Mouse (Mus musculus): ENCODE measurements at regions not wholly inside any gene's neighbourhood (a gene's known extent, or its start where the extent isn't known, plus 50 kb on each side); places are given as distances from the start of the nearest gene placed in this dataset.

DNA sequence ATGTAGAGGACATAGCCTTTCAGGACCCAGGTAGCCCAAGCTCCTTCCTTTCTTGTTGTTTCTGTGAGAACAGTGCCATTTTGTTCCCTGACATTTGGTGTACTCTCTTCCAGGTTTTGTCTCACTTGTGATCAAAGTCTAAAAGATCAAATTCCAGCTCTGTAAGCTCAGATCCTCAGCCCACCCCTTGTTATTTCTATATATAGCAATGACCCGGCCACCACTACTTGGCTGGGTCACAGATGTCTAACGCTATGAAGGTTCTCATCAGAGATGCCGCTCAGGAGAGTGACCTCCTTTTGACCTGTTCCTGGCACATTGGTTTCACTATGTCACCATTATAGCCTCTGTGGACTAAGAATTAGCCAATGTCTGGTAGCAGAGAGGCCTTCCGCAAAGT, 451.7 kb downstream of the Pik3r1 start:
- TF ChIP-seq CTCF (IDR thresholded peaks at IDR 0.05; ENCODE audit: control insufficient read depth, insufficient read depth, low read length) (no peak), POLR2A (IDR thresholded peaks at IDR 0.05; ENCODE audit: borderline replicate concordance, control insufficient read depth, low read depth, low read length) (no peak)
